Mouse (Mus musculus): ENCODE data around the gene Slc1a6.

- TF ChIP-seq CTCF (IDR thresholded peaks at IDR 0.05; ENCODE audit: borderline replicate concordance, insufficient read depth, low read depth, low read length) (peak; percentile 89), POLR2A (IDR thresholded peaks at IDR 0.05; ENCODE audit: borderline replicate concordance, insufficient read depth, low read length) (no peak)
Measured at GRCm38 (mm10) chr10:78756021-78756420, 24.3 kb upstream of the Slc1a6 start.

Data from cerebellum, adult 2 months (tissue).